Mouse (Mus musculus) cerebellum, adult 9-10 months (tissue): ENCODE data around the gene Mea1.

ENCODE experiments used
- DNase-seq: peaks from one replicate; pipeline ENCODE4 v3.0.0; 2022

Mea1 gene

DNA sequence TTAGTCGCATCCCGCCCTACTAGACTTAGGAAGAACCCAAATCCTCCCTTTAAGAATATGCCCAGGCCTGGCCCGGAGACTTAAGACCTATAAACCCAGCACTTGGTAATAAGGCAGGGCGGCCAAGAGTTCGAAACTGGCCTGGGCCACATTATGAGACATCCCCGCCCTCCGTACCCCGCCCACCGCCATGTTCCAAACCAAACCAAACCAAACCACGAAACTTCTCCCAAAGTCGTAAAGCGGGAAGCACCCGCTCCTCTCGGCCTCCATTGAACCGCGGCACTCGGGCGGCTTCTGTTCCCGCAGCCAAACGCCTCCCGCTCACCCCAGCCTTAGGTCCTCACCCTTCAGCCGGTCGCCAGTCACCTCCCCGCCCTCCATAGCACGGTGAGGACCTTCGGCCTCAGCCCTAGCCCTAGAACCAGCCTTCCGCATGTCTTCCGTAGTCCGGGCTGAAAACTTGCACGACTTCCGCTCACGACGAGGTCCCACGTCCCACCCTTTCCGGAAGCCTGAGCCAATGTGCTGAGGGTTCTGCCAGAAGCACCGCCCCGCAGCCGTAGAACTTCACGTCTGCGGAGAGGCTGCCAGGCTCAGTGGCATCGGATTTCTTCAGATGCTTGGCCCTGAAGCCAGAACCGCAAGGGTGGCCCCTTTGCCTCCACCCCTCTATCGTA is 4.6 kb upstream of the Mea1 start, which contains the start of gene Rrp36:
TSS of gene Rrp36 (minus strand) at position 503 of the 680 bp plus-strand sequence.
- DNase-seq = peak; percentile 82

DNA sequence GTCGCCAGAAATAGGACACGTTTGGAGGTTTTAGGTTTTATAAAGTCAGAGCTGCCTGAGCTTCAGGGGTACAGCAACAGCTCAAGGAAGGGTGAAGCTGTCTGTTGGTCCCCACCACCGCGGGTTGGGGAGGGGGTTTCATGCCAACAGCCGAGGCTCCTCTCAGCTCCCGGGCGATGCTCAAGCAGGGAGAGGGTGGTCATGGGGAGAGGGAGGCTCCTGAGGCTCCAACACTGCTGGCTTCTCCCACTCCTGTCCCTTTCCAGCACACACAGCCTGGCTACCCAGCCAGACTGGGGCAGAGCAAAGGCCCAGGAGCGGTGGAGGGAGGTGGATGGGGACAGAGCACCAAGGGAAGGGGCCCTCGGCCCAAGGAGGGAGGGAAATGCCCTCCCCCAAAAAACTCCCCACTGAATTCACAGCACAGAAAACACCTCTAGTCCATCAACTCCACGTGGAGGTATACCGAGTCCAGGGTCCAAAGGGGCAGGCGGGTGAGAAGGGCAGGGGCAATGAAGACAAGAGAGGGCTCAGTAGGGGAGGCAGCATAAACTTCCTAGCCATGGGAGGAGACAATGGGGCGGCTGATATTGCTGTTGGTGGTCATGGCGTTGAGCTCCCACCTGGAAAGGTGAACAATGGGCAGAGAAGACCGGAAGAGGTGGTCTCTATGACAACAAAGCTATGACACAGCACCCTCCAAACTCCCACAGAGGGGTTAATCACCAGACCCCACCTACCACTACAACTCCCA is 3.9 kb upstream of the Mea1 start:
- DNase-seq = no peak

DNA sequence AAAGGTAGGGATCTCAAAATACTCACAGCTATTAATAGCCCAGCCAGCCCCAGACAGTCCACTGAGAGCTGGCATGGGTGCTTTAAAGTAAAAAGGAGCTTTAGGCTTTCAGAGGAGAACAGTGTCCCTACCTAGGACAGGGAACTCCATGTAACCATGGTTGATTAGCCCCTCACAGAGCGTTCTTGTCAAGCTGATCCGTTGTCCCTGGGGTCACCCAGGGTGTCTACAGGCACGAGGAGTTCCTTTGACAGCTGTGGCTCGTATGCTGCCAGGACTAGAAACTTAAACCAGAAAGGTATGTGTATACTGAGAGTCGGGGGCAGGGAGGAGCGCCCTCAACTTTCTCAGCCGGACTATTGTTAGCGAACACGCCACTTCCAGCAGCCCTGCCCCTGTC is 318 bp downstream of the Mea1 start:
- peak; percentile 47 for DNase-seq

DNA sequence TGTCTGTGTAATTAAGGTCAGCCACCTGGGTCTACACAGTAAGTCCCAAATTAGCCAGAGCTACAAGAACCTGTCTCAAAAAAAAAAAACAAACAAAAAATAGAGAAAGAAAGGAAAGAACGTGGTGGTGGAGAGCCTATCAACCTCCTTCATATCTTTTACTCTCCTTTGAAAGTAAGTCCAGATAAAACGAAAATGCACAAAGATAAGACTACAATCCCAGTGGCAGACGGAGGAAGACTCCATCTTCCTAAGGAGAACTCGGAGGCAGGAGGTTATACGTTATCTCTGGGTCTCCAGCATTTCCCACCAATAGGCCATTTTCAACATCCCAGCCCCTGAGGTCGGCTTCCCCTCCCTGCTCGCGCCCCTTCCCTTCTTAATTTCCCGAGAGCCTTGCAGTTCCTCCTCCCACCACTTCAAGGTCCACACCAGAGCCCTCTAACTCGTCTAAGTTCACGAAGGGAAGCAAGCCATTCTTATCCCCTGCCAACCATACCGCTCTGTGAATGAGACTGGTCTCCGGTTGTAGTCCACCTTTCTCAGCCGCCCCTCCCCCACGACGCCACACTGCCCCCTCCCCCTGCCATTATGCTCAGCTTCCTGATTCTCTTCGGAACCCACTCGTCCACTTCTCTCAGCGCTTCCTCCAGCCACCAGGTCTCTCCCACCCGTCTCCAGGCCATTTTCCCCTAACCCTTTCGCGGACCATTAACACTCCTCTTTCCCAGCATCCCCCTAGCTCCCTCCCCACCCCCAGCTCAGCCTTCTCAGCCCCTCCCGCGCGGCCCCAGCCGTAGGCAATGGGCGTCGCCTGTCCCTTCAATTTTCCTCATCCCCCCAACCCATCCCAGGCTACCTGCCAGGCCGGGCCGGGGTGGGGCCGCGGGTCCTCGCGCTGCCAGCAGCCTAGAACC is 1.5 kb downstream of the Mea1 start:
- peak; percentile 73 for DNase-seq

DNA sequence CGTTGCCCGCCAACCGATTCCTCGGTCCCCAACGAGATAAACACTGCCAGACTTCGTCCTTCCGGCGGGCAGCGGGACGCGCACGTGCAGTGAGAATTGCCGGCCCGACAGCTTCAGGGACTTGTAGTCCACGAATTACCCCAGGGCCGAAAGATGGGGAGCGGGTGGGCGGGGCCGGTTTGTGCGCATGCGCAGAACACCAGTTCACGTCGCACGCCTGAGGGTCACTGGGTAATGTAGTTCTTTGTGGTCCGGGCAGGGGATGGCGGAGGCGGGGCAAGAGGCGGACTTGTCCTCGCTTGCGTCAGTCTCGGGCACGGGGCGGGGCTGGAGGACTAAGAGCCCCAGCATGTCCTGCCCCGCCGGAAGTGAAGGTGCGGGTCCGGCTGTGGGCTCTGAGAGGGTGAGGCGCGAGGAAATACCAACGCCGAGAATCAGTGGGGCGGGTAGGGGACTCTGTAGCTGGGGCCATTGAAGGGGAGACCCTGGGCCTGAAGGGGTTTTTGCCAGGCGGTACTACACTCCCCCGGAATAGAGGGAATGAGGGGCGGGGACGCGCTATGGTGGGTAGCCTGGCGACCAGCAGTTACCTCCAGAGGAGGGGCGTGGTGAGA is 2.3 kb downstream of the Mea1 start, which contains the start of gene Klhdc3:
TSS of gene Klhdc3 (minus strand) at position 155 of the 614 bp plus-strand sequence.
- peak; percentile 96 for DNase-seq

DNA sequence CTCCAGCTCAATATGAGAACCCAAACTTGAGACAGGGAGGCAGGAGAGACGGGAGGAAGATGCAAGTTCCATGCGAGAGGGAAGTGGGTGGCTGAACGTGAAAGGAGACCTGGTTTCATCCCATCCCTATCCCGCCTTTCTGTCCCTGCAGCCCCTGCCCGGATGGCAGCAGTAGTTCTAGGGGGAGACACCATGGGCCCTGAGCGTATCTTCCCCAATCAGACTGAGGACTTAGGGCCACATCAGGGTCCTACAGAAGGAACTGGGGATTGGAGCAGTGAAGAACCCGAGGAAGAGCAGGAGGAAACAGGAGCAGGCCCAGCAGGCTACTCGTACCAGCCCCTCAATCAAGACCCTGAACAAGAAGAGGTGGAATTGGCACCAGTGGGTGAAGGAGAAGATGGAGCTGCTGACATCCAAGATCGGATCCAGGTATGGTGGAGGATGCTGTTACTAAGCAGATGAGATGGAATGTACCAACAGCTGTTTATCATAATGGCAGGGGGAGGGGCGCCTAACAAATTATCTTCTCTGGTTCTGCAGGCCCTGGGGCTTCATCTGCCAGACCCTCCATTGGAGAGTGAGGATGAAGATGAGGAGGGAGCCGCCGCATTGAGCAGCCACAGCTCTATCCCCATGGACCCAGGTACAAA is 3.0 kb downstream of the Mea1 start:
- DNase-seq = peak; percentile 73

DNA sequence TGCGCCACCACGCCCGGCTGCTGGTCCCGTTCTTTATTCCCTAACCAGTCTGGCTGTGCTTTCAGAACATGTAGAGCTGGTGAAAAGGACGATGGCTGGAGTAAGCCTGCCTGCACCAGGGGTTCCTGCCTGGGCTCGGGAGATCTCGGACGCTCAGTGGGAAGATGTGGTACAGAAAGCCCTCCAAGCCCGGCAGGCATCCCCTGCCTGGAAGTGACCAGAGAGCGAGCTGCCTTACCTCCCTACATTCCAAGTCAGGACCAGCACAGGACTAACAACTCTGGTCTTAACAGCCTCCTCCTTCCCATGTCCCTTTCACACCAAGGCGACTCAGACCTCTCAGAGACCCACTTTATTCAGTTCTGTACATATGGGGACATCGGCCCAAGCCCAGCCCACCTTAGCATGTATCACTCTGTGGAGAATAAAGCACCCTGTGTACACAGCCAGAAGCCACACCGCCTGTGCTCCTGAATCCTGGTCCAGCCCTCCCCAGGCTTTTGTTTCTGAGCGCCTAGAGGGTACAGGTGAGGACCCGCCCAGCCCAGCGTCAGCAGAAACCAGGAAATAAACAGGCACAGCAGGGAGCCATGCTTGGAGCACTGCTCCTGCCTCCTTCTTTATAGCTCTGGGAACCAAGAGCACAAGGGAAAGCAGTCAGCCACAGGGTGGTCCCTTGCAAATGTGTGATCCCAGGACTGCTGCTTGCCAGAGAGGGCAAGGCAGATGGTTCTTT is 4.2 kb downstream of the Mea1 start:
- peak; percentile 50 for DNase-seq

DNA sequence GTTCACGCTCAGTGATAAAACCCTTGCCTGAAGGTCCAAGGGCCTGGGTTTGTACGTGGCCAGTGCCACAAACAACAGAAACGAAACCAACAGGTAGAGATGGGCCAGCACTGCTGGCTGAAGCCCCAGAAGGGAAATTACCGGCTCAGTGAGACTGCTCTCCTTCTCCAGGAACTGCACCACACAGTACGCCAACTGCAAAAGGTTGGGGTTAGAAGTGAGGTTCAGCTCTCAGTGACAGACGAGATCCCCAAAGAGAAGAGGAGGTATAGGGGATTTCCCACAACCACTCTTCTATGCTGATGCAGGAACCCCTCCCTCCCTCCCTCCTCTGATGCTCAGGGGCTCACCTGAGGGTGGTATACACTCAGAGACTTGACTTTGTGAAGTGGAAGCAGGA is 7.3 kb downstream of the Mea1 start:
- no peak for DNase-seq

DNA sequence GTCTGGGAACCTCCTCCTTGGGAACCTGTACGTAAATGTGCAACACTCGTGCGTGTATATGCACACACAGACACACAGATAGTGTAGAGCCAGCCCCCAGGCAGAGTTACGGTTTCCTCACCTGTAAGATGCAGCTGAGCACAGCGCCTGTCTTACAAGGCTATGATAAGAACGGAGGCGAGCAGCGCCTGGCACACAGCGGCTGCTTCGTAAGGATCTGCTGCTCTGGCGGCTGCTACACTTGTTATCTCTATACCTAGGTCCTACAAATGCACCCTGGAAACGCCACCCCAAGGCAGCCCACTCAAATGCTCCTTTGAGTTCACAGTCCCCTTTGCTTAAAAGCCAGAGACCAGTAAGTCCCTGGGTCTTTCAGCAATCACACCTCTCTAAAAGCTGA is 12.1 kb downstream of the Mea1 start:
- no peak for DNase-seq

DNA sequence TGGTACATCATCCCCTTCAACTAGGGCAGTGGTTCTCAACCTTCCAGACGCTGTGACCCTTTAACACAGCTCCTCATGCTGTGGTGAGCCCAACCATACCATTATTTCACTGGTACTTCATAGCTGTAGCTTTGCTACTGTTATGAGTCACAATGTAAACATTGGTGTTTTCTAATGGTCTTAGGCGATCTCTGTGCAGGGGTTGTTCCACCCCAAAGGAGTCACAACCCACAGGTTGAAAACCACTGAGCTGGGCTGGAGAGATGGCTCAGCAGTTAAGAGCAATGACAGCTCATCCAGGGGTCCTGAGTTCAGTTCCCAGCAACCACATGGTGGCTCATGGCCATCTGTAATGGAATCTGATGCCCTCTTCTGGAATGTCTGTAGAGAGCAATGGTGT is 12.8 kb downstream of the Mea1 start:
- no peak for DNase-seq

DNA sequence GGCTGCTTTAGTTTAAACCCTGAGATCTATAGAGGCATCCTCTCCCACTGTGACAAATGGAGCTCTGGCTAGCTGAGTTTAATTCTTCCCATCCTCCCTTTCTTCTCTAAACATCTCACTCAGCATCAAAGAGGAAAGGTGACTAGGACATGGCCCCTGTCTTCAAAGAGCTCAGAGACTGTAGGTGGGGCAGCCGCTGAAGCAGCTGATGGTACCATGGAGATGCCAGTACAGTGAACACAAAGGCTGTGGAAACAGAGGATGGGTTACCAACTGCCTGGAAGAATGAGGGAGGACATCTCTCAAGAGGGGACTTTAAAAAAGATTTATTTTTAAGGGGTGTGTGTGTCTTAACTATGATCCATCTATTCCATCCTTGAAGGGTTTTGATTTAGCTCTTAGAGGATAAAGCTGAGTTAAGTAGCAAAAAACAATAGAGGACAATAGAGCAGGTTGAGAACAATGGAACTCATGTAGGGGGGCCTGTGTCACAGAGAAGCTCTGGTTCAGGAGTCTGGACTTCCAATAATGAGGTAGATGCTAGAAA is 16.0 kb downstream of the Mea1 start:
- DNase-seq = no peak

DNA sequence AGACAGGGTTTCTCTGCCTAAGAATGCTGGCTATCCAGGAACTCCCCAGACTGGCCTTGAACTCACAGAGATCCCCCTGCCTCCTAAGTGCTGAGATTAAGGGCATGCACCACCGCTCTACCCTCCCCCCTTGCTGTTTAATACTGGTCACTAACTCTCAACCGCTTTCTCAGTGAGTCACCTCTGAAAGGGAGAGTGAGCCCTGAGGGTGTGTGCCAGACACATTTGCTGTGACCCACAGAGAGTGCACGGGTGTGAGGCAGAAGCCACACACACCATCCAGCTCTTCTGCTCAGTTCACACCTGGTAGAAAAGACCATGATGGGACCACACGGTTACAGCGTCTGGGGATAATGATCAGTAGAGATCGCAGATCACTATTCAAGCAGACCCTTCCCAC is 19.9 kb downstream of the Mea1 start:
- DNase-seq = no peak

DNA sequence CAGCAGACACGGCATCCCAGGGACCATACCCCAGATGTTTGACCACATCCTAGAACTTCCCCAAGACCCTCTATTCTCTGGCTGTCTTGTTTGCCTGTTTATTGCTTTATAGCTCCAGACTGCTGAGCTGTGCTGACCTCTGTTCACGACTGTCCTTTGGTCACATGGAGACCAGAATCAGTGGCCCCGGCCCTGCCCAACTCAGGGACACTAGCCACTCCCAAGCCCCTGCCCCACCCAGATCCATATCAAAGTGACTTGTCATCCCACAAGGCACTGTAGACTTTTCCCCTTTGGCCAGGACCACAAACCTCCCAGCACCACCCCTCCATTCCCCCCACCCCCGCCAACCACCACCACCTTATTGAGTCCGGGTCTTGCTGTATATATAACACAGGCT is 20.7 kb downstream of the Mea1 start:
- no peak for DNase-seq

DNA sequence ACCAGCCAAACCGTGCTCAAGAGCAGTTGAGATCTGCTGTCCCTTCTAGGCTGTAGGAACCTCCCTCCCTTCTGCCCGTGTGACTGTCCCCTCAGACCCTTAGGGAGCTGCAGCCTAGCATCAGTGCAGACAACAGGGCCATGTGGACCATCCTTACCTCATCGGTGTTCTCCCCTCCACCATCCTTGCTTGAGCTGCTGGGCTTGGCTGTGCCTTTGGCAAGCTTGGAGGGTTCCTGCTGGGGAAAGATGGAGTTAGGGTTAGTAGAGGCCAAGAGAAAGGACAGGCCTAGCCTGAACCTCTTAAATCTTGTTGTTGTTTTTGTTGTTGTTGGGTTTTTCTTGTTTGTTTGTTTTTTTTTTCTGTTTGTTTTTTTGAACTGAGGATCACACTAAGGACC is 21.3 kb downstream of the Mea1 start:
- DNase-seq = no peak

DNA sequence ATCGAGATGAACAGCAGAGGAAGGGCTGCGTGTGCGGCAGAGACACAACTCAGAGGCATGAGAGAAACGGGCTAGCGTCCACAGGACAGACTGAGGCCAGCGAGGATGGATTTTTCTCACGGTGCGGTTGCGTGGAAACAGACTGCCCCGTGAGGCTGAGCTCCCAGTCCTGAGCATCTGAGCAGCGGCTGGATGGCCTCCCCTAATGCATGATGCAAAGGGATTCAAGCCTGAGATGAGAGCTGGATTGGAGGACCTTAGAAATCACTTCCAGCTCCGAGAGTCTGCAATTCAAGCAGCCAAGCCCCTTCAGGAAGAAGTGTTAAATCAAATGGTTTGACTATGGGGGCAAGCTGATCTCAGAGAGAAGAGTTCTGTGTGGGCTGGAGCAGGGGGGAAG is 22.9 kb downstream of the Mea1 start:
- DNase-seq = no peak

DNA sequence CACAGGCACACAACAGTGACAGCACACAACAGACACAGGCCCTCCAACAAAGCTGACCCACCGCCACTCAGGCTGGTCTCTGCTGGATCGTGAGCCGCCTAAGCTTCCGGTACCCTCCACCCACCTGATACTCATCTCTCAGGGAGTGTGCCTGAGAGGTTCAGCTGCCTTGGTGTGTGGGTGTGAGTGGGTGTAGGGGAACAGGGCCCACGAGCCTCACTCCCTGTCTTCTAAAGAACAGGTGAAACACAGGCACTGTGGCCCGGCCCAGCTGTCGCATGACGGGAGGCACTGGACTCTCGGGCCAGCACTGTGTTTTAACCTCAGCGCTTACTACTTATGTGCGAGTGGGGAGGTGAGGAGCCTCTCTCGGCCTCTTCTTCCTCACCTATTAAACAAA is 23.5 kb downstream of the Mea1 start:
- no peak for DNase-seq

DNA sequence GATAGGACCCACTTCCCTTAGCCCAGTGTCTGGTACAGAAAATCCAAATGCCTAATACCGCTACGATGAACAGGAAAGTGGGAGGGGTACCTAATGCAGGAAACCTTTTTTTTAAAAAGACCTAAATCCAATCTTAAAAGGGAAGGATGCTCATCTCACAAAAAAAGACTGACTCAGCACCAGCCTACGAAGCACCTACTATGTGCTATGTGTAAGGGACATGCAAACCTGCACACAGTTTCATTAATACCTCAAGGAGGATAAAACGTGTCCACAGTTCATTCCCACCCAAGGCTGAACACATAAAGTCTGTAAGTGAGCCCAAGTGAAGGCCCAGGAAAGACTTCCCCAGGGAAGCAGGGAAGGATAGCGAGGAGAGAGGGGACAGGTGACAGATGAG is 23.9 kb downstream of the Mea1 start:
- DNase-seq = no peak

DNA sequence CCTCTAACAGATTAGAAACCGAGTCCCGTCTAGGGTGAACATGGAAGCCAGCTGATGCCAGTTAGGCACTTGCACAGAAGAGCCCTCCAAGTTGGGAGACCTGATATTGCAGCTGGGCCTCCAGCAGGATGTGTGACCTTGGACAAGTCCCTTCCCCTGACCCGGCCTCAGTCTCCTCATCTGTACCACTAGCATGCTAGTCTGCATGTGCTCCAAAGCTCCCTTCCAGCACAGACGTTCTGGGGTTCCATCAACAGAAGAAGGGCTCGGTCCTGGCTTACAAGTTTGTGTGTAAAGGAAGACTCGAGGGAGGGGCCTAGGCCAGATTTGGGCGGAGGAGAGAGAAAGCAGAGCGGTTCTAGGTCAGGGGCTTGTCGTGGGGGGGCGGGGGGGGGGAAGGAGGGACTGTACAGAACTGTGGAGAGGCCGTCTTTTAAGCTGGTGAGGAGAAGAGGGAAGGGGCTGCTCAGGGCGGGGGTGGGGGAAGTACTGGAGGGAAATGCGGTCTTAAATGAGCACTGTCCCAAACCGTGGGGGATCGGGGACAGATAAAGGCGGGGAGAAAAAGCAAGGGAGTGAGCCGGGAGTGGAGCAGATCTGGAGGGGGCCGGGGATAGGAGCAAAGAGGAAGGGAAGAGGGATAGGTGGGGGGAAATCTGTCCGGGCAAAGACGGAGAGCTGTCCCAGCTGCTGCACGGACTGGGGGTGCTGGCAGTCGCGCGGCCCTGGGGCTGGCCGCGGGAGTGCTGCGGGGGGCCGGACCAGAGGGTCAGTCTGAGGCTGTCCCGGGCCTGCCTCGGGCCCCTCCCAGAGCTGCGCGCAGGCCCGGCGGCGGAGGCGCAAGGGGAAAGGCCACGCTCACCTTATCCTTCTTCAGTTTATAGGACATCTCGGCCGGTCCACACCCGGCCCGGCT is 25.6 kb downstream of the Mea1 start:
- DNase-seq = no peak

DNA sequence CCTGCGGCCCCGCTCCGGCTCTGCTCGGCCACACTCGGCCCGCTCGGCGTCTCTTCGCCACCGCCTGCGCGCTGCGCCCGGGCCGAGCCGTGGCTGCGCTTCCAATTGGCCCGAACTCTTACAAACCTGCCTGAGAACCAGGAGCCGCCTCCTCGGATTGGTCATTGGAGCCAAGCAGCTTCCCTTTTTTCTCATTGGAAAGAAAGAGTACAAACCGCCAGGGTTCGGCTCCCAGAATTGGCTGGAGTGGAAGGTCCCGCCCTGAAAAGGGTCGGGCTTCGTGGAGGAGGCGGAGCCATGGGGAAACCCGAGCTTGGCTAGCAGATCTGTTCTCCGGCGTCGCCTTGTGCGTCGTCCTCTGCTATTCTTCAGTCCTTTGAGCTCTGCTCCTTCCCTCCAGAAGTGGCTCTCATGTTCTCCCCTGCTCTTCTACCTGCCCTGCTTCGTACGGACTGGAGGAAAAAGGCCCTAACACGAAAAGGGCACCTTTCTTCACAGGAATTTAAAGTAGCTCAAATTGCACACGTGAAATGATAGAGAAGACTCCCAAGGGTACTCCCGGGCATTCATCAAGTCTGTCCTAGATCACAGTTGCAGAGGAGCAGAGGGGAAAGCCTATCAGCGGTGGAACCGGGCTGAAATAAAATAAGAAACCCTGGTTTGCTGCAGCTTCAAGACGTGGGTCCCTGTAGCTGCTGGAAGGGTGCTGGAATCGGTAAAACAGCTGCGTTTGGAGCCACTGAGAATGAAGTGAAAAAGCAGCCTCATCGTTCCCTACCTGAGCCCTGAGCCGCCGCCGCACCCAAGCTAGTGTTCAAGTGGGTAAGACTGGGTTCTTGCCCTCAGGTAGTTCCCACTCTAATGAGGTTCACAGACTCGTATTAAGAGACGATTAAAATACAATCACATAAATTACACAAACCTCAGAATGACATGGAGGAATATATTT is 26.6 kb downstream of the Mea1 start, which contains the start of gene Ppp2r5d:
TSS of gene Ppp2r5d (minus strand) at position 225 of the 949 bp plus-strand sequence.
- DNase-seq = peak; percentile 99
